Mouse (Mus musculus): ENCODE results near the gene Tgfbi. TPM values are rescaled to one million over a fixed set of nuclear protein-coding genes. Genes with fewer than 3 reads are reported as not detected.
A peak's percentile ranks its signal among the peaks of the same experiment; 100 is the strongest.

The Tgfbi gene
- total RNA-seq, 1 experiment from 2014 or later, result 7.2 TPM

DNA sequence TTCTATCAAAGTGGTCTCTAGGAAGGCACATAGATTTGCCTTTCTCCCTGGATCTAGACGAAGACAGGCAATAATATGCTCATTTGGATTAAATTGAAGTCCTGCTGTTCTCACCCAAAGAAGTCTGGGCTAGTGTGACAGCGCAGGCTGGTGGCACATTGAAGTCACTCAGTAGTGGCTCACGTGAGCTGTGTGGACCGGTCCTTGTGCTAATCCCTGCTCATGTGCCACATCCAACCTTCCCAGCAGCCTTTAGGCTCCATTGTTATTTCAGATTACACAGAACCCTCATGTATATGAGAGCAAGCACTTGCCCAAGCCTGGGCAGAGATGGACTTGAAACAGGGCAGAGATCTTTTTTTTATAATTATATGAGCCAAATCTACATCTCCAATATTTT, 12.0 kb upstream of the Tgfbi start:
- no peak for ATAC-seq (replicated peaks; ENCODE audit: low read depth, poor library complexity, severe bottlenecking)

DNA sequence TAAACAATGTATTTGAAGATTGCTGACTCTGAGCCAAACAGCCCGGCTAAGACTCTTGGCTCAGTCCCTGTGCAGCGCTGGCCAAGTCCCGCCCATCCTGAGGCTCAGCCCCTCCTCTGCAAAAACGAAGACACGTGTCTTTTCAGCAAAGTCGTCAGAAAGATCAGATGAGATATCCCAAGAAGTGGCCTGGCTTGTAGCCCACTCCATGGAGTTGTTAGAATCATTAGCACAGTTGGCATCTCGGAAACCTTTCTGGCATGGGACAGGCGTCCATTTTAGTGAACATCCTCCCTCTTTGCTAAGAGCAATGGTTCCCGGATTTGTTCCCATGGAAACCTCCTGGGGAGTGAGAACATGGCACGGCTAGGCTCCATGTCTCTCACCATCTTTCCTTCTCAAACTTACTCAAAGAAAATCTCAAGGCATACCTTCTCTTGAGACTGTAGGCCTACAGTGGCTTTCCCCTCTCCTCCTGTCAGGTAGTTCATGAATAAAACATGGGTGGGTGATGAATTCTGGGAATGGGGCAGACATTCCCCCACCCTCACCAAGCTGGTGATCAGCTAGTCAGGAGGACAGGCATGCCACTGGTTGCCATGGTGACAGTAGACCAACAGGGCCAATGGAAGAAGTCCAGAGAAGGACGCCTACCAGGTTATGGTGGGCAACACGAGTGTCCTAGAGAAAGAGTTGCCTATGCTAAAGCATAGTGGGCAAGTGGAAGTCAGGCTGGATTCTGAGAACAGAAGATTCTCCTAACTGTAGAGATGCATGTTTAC, 11.3 kb upstream of the Tgfbi start:
- no peak for ATAC-seq (replicated peaks; ENCODE audit: low read depth, poor library complexity, severe bottlenecking)

DNA sequence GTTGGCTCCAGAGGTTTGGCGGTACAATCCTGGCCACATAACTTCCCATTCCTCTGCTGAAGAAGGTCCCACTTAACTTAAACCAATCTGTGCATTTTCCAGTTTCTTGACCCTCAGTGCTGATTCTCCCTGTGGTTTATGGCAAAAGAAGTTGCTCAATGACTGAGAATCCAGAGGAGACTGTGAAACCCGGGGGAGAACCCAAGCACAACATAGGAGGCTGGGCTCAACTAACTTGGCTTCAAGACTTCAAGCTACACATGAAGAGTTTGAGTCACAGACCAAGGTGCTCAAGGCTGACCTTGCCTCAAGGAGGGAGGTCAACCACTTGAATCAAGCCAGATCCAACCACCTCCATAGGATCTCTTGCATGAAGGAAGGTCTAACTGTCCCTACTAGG, 9.8 kb upstream of the Tgfbi start:
- no peak for ATAC-seq (replicated peaks; ENCODE audit: low read depth, poor library complexity, severe bottlenecking)

DNA sequence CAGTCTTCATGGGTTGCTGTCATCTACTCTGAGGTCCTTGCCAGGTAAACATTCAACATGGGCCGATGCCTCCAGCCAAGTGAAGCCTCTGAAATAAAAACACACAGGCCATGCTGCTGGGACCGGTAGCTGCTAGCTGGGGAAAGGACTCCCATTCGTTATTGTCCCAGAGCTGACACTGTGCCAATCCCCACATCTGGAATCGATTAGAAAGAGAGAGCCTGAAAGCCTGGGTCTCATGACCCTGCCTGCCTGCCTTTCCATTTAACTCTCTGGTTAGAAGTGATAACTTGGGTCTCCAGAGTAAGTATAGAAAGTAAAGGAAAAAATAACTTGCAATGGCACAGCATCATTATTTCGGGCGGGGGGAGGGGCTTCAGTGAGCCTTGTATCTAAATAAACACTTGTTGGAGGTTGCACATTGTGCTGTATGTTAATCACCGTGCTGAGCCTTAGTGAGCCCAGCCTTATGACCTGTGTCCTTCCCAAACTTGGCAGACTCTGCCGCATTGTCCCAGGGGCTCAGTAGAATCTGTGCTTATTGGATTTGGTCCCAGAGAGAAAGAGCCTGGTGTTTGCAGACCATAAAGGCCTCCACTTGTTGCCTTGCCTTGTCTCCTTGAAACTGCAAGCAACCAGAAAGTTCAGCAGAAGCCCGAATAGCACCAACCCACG, 9.0 kb upstream of the Tgfbi start:
- no peak for ATAC-seq (replicated peaks; ENCODE audit: low read depth, poor library complexity, severe bottlenecking)

DNA sequence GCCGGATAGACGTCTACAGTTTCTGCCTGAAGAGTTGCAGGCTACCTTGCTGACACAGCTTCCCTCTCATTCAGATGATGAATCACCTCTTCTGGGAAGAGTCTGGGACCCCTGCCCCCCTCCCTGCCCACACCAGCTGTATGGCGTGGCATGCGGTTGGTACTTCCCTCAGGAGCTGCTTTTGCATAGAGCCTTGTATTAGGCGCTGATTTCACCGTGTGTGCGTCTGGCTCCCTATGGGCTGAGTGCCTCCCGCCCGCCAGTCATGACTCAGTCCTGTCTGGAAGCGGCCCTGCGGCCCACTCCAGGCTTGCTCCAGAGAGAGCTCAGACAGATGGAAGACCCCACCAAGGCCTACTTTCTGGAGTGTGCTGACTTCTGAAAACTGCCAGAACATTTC, 8.1 kb upstream of the Tgfbi start:
- peak; percentile 69 for ATAC-seq (replicated peaks; ENCODE audit: low read depth, poor library complexity, severe bottlenecking)

DNA sequence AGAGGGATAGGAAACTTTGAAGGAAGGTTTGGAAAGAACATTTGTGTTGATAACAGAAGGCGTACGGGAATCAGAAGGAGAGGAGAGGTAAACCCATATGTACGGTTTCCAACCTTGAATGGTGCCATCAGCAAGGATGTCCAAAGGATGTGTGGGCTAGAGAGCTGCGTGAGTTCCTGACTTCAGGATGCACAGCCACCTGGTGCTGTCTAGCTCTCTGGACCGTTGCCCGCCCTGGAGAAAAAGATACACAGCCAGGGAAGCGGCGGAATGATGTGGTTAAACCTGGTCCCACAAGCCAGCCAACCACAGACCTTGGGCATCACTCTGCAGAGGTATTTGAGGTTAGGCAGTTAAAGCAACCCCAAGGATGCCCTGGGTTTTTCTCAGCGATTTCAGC, 3.8 kb upstream of the Tgfbi start:
- ATAC-seq (replicated peaks; ENCODE audit: low read depth, poor library complexity, severe bottlenecking), result no peak

DNA sequence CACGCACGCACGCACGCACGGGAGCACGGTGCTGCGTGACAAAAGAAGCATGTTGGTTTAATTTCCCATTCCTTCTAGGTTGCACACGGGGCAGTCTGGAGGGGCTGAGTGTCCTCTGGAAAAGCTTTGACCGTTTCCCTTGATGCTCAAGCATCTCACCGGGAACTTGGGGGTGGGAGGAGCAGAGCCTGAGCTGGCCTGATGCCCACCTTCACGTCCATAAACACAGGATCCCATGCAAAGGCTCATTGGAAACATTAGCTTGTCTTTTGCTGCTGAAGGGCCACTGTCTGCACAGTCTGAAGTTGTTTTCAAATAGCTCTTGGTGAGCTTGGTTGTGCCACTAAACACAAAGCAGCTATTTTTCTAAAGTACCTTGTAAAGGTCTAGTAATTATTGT, 2.6 kb upstream of the Tgfbi start:
- ATAC-seq (replicated peaks; ENCODE audit: low read depth, poor library complexity, severe bottlenecking), result no peak

DNA sequence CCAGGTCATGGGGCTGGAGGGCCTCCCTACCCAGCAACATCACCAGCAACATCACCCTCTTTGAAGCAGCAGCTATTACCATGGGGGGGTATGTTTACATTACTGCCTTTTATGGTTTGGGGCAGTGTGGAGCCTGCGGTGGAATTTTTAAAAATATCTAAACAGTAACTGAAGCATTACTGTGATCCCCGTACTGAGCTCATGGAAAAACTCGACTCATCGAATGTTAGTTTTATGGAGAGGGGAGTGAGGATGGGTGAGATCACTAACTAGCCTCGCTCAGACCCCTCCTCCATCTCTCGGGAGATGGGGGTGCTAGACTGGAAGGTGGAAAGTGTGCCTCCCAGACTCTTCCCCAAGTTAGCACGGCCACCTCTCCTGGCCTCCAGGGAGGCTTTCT, 2.1 kb upstream of the Tgfbi start:
- ATAC-seq (replicated peaks; ENCODE audit: low read depth, poor library complexity, severe bottlenecking), result no peak

DNA sequence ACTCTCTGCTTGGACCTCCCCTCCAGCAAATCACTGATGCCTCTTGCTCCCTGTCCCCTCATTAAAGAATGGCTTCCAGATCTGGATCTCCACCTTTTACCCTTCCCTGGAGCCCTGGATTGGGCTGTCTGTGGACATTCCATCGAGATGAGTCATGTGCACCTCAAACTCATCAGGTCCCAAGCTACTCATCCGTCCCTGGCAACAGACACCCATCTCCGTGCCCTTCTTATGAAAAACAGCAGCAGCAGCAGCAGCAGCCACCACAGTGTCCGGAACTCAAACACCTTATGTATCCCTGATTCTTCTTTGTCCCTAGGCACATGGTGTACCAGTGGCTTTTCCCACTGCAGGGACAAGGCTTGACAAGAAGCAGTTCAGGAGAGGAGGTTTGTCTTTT, 1.5 kb upstream of the Tgfbi start:
- no peak for ATAC-seq (replicated peaks; ENCODE audit: low read depth, poor library complexity, severe bottlenecking)

DNA sequence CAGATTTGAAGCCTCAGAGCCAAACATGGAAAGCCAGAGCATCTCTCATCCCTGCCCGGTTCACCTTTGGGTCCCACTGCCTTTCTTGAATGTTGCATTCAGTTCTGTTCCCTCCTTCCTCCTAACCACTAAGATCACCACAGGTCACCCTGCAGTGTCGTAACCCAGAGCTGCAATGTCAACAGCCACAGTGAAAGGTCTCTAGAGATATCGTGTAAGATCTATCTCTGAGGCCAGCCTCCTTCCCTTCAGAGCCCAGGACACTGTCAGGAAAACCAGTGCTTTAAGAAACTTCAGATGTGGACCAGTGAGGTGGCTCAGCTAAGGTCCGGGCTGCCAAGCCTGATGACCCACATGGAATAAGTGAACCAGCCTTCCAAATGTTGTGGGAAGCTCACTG, 1.8 kb downstream of the Tgfbi start:
- peak; percentile 19; the same call in 1 of the 2 replicates for ATAC-seq (replicated peaks; ENCODE audit: low read depth, poor library complexity, severe bottlenecking)

DNA sequence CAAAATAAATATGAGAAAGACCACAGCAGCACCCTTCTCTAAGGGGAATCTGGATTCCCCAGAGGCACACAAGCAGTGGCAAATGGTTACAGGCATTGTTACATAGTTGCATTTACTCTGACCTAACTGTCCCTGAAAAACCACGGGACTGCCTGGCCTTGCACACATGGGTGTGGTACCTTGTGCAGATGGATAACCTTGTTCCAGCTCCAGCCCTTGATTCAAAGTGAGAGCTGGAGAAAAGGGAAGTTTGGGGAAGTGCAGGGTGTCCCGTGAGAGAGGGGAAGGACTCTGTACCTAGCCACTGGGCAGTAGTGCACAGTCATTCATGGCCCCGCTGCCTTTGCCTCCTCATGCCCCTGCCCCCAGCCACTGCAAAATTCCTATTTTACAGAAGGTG, 2.4 kb downstream of the Tgfbi start:
- ATAC-seq (replicated peaks; ENCODE audit: low read depth, poor library complexity, severe bottlenecking), result peak; percentile 43

DNA sequence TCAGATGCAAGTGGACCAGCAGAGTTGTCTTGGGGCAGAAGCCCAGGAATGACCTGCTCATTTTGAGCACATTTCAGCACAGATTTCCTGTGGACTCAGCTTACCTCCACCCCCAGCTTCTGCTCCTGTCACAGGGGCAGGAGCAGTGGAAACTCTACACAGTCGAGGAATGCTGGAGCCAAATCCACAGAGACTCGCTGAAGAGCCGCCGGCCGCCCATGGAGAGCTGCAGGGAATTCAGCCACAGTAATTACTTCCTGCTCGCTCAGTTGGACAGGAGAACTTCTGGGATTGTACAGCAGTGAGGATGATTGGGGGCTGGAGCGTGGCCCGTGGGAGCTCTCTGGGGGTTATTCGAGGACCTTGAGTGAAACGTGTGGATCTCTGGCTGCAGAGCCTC, 3.0 kb downstream of the Tgfbi start:
- ATAC-seq (replicated peaks; ENCODE audit: low read depth, poor library complexity, severe bottlenecking), result no peak

DNA sequence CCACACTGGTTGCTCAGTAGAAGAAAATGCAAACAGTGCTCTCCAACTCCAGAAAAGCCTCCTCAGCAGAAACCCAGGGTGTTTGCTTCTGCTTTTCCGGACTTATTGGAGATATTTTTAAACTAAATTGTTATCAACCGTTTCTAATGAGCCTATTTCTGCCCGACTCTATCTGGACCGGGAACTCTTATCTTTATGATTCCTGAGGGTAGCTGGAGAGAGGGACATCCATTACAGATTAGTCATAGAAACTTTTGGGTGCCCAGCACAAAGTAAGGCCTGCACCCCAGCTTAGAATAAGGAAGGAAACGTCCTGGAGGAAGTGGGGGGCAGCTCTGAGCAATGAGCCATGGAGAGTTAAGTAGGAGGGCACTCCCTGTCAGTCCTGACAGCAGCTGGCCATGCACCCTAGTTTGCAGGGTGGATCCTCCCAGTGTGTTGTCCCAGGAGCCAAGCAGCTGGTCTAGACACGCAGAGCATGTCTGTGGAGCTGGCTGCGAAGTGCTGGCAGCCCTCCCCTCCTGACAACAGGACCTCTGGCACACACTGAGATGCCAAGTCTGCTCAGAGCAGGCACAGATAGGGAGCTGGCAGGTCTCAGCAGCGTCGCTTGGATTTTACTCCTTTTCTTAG, 4.2 kb downstream of the Tgfbi start:
- ATAC-seq (replicated peaks; ENCODE audit: low read depth, poor library complexity, severe bottlenecking), result peak; percentile 30

DNA sequence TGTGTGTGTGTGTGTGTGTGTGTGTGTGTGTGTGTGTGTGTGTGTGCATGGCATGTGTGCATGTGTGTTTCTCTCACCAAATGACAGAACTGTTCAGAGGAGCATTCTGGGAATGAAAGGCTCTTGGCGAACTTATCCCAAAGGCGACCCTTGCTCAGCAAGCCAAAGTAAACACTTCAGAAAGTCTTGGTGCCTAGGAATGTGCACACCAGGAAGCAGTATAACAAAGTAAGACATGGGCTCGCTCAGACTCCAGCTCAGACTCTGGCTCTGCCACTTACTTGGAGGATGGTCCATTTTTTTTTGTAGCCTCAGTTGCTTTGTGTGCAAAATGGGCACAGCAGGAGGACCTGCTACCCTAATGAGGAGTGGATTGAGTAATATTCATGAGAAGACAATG, 5.4 kb downstream of the Tgfbi start:
- ATAC-seq (replicated peaks; ENCODE audit: low read depth, poor library complexity, severe bottlenecking), result no peak

DNA sequence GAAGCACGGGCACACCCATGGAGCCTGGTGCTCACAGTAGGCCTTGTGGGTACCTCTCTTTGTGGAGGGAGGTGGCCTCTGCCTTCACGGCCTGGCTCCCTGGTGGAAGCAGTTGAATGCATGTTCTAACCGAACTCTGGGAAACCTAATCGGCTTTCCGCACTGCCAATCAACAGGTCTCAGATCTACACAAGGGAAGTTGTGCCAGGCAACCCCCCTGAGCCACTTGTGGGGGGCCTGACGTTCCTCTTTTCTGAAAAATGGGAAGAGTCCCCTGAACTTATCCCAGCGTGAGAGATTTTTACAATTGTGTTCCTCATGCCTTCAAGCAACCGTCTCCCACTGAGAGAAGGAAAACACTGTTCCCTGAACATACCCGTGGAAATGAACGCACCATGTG, 5.9 kb downstream of the Tgfbi start:
- peak; percentile 16 for ATAC-seq (replicated peaks; ENCODE audit: low read depth, poor library complexity, severe bottlenecking)

DNA sequence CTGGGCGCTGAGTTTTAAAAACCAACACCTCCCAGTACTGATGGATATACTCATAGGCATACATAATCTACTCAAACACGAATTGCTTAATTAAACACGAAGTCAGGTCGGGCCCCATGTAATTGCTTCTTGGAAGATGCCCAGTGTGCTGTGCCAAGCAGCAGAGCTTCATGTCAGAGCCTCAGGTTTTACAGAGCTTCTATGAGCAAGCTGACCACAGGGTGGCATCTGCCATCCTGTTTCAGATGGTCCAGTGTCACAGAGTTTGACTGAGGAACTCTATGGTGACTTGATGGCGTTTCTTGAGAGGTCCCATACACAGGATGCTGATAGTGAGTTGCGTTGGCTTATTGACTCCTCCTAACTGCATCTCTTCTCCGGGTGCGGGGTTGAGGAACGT, 6.5 kb downstream of the Tgfbi start:
- peak; percentile 31 for ATAC-seq (replicated peaks; ENCODE audit: low read depth, poor library complexity, severe bottlenecking)

DNA sequence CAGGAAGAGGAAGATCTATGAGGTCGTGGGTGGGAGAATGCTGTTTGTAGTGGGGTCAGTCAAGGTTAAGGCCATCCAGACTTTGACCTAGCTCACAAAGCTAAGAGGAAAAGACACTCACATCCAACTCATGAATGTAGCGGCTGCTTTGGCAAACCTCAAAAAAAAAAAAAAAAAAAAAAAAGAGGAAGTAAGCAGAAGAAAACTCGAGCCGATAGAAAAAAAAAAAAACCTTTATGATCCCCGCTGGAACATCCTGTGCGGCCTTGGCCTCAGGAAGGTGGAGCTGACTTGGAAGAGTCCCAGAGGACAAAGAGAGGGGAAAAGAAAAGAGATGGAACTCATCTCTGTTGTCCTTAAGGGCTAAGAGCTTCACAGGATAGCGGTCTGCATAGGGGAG, 7.1 kb downstream of the Tgfbi start:
- ATAC-seq (replicated peaks; ENCODE audit: low read depth, poor library complexity, severe bottlenecking), result peak; percentile 2; the same call in 1 of the 2 replicates

DNA sequence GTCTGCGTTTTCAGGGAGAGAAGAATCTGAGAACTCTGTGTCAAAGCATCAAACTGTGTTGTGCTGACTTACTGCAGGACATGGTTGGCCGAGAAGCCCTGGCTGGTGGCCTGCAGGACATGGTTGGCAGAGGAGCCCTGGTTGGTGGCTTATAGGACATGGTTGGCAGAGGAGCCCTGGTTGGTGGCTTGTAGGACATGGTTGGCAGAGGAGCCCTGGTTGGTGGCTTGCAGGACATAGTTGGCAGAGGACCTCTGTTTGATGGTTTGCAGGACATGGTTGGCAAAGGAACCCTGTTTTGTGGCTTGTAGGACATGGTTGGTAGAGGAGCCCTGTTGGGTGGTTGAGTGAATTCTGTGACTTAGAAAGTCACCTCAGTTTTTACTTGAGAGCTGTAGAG, 7.9 kb downstream of the Tgfbi start:
- ATAC-seq (replicated peaks; ENCODE audit: low read depth, poor library complexity, severe bottlenecking), result no peak

DNA sequence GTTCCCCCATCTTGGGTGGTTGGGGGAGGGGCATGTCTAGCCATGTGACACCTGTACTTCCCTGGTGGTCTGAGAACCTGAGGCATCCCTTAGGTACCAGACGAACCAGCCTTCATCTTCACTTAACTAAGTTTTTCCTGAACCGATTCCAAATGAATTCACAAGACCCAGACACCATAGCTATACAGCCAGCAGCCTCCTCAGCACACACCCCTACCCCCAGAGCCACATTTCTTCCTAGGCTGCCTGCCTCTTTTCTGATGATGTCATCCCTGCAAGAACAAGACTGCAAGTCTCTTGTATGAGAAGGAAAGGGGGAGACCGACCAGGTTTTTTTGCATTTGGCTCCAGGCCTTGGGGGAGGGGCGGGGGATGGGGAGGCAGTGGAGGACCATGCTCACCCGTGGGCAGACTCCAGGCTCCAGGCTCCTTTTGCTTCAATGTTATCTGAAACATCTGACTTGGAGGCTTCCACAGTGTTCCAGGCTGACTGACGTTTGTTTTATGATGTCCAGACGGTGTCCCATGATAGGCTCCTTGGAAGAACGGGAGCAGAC, 13.0 kb downstream of the Tgfbi start:
- no peak for ATAC-seq (replicated peaks; ENCODE audit: low read depth, poor library complexity, severe bottlenecking)

DNA sequence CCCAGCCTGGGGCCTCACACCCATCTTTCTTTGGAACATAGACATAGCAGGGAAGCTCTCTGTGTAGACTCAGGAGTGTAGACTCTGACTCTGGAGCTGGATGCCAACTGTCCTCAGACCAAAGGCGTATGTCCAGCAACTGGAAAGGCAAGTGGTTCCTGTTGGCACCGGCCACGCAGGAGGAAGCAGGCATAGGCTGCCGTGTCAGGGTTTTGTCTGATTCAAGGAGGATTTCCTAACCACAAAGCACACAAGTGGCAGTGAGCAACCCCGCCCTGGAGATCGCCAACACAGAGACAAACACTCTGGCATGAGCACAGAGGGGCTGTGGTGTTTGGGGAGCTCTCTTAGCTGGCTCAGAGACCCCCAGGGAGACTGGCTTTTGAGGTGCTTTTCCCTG, 17.2 kb downstream of the Tgfbi start:
- peak; percentile 82 for ATAC-seq (replicated peaks; ENCODE audit: low read depth, poor library complexity, severe bottlenecking)

DNA sequence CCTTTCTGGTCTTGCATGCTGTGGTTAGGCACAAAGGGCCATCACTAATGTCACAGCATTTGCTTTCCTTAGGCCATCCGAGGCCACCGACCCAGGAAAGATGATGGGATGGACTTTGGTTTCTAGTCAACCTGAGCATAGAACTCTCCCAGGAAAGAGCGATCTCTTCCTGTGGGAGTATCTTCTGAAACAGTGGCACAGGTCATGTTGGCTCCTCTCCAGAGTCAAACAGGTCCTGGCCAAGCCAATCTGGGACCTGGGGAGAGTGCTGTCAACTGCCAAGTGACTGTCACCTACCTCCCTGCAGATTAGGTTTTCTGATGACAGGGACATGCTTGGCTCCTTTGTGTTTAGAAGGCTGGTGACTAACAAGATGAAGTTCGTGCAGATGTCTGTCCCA, 20.8 kb downstream of the Tgfbi start:
- no peak for ATAC-seq (replicated peaks; ENCODE audit: low read depth, poor library complexity, severe bottlenecking)

Measured in common myeloid progenitor, adult 5-6 weeks (primary cell).